Mouse (Mus musculus) lung, adult 2 months (tissue): ENCODE measurements around the gene Ppfibp1.

Experiments
- CTCF ChIP-seq: fragments of 200-500 bp; IDR thresholded peaks from 2 replicates; pipeline ENCODE4 v1.5.1; 2011; ENCODE audit warnings: mild to moderate bottlenecking, low read length, control low read depth; ENCODE audit not compliant: insufficient read depth
- POLR2A ChIP-seq: fragments of 200-500 bp; IDR thresholded peaks from 2 replicates; pipeline ENCODE4 v1.6.1; 2011; ENCODE audit warnings: low read depth, mild to moderate bottlenecking, control low read depth, low read length, borderline replicate concordance; ENCODE audit errors: extremely low read depth

GRCm38 (mm10) chr6:146965139-146965772 lies 77.0 kb downstream of the Ppfibp1 start:
- TF ChIP-seq CTCF (no peak), POLR2A (no peak)
